Mouse (Mus musculus): ENCODE measurements around the gene Atp2a2. TPM values are rescaled to one million over a fixed set of nuclear protein-coding genes. Genes with fewer than 3 reads are reported as not detected.

Atp2a2 gene
- polyA plus RNA-seq, 1 experiment: 57.0 TPM

DNA sequence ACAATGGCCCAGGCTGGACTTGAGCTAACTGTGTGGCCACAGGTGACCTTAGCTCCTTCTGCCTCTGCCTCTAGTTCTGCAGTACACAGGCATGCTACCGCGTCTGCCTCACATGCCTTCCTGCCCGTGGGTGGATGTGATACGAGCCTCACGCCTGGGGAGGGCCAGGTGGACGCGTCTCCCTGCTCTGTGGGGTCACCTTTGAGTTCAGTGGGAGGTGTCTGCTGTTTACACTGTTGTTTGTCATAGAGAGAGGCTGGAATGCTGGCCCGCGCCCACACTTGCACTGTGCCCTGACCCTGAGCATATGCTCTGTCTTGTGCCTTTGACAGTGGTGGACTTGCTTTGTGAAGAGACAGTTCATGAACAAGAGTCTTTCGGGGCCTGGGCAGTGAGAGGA is 96.5 kb downstream of the Atp2a2 start:
- no peak overlapping the region for H3K4me3 ChIP-seq (ENCODE audit: insufficient read depth, low read length)
- peaks cover 7% of the 10 kb centered on the region for H3K4me1 ChIP-seq (ENCODE audit: control insufficient read depth, insufficient read depth, low read length)
- TF ChIP-seq POLR2A (IDR thresholded peaks at IDR 0.05; ENCODE audit: borderline replicate concordance, low read depth, low read length): no peak
- no peak for TF ChIP-seq CTCF (IDR thresholded peaks at IDR 0.05; ENCODE audit: low read depth, low read length)
- no peak overlapping the region for H3K27ac ChIP-seq (ENCODE audit: insufficient read depth, low read depth, low read length)

Other genes with a start within 250 kb of the Atp2a2 start
- 13.7 and 15.6 TPM in 2 replicates for gene Tctn1, start 237.8 kb downstream of the Atp2a2 start, polyA plus RNA-seq (2012; ENCODE audit: insufficient read depth, insufficient read length, missing spikeins)
- 12.3 and 13.5 TPM in 2 replicates for gene Pptc7, start 217.9 kb downstream of the Atp2a2 start, polyA plus RNA-seq (2012; ENCODE audit: insufficient read depth, insufficient read length, missing spikeins)
- gene Rad9b, start 148.0 kb downstream of the Atp2a2 start, polyA plus RNA-seq (2012; ENCODE audit: insufficient read depth, insufficient read length, missing spikeins): 1.9 and 2.6 TPM in 2 replicates
- gene Vps29, start 147.9 kb downstream of the Atp2a2 start, polyA plus RNA-seq (2012; ENCODE audit: insufficient read depth, insufficient read length, missing spikeins): 123 and 134 TPM in 2 replicates
- gene Gpn3, start 130.3 kb downstream of the Atp2a2 start, polyA plus RNA-seq (2012; ENCODE audit: insufficient read depth, insufficient read length, missing spikeins): 16.9 and 19.7 TPM in 2 replicates
- 8.3 and 11.5 TPM in 2 replicates for gene Fam216a, start 129.9 kb downstream of the Atp2a2 start, polyA plus RNA-seq (2012; ENCODE audit: insufficient read depth, insufficient read length, missing spikeins)
- 741 and 780 TPM in 2 replicates for gene Arpc3, start 110.3 kb downstream of the Atp2a2 start, polyA plus RNA-seq (2012; ENCODE audit: insufficient read depth, insufficient read length, missing spikeins)
- 19.6 and 22.2 TPM in 2 replicates for gene Anapc7, start 80.5 kb downstream of the Atp2a2 start, polyA plus RNA-seq (2012; ENCODE audit: insufficient read depth, insufficient read length, missing spikeins)
- 7.7 and 8.5 TPM in 2 replicates for gene Ift81, start 112.3 kb upstream of the Atp2a2 start, polyA plus RNA-seq (2012; ENCODE audit: insufficient read depth, insufficient read length, missing spikeins)
- gene P2rx7, start 141.7 kb upstream of the Atp2a2 start, polyA plus RNA-seq (2012; ENCODE audit: insufficient read depth, insufficient read length, missing spikeins): 78.0 and 80.3 TPM in 2 replicates
- 497 and 499 TPM in 2 replicates for gene P2rx4, start 205.3 kb upstream of the Atp2a2 start, polyA plus RNA-seq (2012; ENCODE audit: insufficient read depth, insufficient read length, missing spikeins)

Data from bone marrow macrophage, adult 2 months (primary cell).